Mouse (Mus musculus): ENCODE measurements around the gene Gm6592. TPM values are rescaled to one million over a fixed set of nuclear protein-coding genes. Genes with fewer than 3 reads are reported as not detected.
A peak's percentile ranks its signal among the peaks of the same experiment; 100 is the strongest.

Gm6592 gene
- polyA plus RNA-seq, 1 experiment from 2014 or later: not detected

DNA sequence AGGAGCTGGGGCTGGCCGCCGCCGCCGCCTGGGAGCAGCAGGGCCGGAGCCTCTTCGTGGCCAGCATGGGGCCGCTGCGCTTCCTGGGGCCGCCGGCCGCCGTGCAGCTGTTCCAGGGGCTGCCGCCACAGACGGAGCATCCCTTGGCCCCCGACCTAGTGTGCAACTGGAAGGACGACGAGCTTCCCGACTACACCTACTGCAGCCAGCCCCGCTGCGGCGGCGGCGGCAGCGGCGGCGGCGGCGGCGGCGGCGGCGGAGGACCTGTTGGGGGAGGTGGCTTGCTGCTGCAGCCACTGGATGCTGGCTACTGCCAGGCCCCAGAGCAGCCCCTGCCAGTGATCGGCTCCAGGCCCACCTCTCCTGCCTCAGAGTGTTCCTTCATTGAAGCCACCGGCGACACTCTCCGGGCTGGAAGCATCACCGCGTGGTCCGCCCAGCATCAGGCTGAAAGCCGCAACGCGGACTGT lies 49.4 kb downstream of the Gm6592 start:
- WGBS: 17% methylated on average over 21 of the region's 42 CpGs
- Histone ChIP-seq H3K9ac (ENCODE audit: low read length) (peak overlapping the region; percentile 73), H3K4me3 (ENCODE audit: low read depth, low read length) (peak overlapping the region; percentile 49), H3K9me3 (ENCODE audit: control insufficient read depth, low read length) (no peaks in the 10 kb centered on the region), H3K36me3 (ENCODE audit: control insufficient read depth, insufficient read depth, low read length) (no peaks in the 10 kb centered on the region), H3K4me1 (ENCODE audit: control insufficient read depth, insufficient read depth, low read length) (no peaks in the 10 kb centered on the region), H3K27me3 (ENCODE audit: control insufficient read depth, insufficient read depth, low read length) (no peaks in the 10 kb centered on the region), H3K4me2 (ENCODE audit: low read depth) (peak overlapping the region; percentile 58), H3K27ac (ENCODE audit: low read depth, low read length) (peak overlapping the region; percentile 56)
- ATAC-seq (ENCODE audit: insufficient read depth, low FRiP score, low TSS enrichment): peak; percentile 76
- peak; percentile 49 for DNase-seq (ENCODE audit: low spot score)

Other genes with a start within 250 kb of the Gm6592 start
- not detected in 2 replicates for gene Ssxb8, start 153.2 kb upstream of the Gm6592 start, polyA plus RNA-seq (2014; fragmentation: Nextera tagmentation; extraction: Ambion mirVana)
- gene Ssx9, start 95.6 kb upstream of the Gm6592 start, polyA plus RNA-seq (2014; fragmentation: Nextera tagmentation; extraction: Ambion mirVana): not detected in 2 replicates
- gene Ssxb5, start 40.3 kb upstream of the Gm6592 start, polyA plus RNA-seq (2014; fragmentation: Nextera tagmentation; extraction: Ambion mirVana): not detected in 2 replicates
- not detected in 2 replicates for gene Gm5751, start 30.3 kb downstream of the Gm6592 start, polyA plus RNA-seq (2014; fragmentation: Nextera tagmentation; extraction: Ambion mirVana)
- 6.9 and 7.4 TPM in 2 replicates for gene B630019K06Rik, start 48.4 kb downstream of the Gm6592 start, polyA plus RNA-seq (2014; fragmentation: Nextera tagmentation; extraction: Ambion mirVana)
- gene Fthl17b, start 119.0 kb downstream of the Gm6592 start, polyA plus RNA-seq (2014; fragmentation: Nextera tagmentation; extraction: Ambion mirVana): not detected in 2 replicates
- not detected in 2 replicates for gene Fthl17c, start 132.6 kb downstream of the Gm6592 start, polyA plus RNA-seq (2014; fragmentation: Nextera tagmentation; extraction: Ambion mirVana)
- not detected in 2 replicates for gene Fthl17d, start 142.8 kb downstream of the Gm6592 start, polyA plus RNA-seq (2014; fragmentation: Nextera tagmentation; extraction: Ambion mirVana)
- not detected in 2 replicates for gene Fthl17e, start 189.5 kb downstream of the Gm6592 start, polyA plus RNA-seq (2014; fragmentation: Nextera tagmentation; extraction: Ambion mirVana)
- not detected in 2 replicates for gene Fthl17f, start 219.0 kb downstream of the Gm6592 start, polyA plus RNA-seq (2014; fragmentation: Nextera tagmentation; extraction: Ambion mirVana)